Mouse (Mus musculus) CH12.LX (cell line): Measurements from ENCODE around the gene Cfap161.

ENCODE experiments used
- BHLHE40 ChIP-seq: IDR thresholded peaks from 2 replicates; pipeline ENCODE4 v1.6.1; 2011; ENCODE audit warnings: mild to moderate bottlenecking, low read depth, low read length, improper control_type of control experiment
- KAT2A ChIP-seq: IDR thresholded peaks from 2 replicates; pipeline ENCODE4 v1.6.1; 2012; ENCODE audit warnings: low read length, improper control_type of control experiment, inconsistent platforms; ENCODE audit not compliant: insufficient replicate concordance
- MEF2A ChIP-seq: IDR thresholded peaks from 2 replicates; pipeline ENCODE4 v1.6.1; 2014; ENCODE audit warnings: low read depth, mild to moderate bottlenecking, inconsistent platforms, low read length, improper control_type of control experiment, borderline replicate concordance
- NELFE ChIP-seq: IDR thresholded peaks from 2 replicates; pipeline ENCODE4 v1.6.1; 2011; ENCODE audit warnings: low read depth, low read length, improper control_type of control experiment
- POLR2A ChIP-seq: IDR thresholded peaks from 2 replicates; pipeline ENCODE4 v1.6.1; 2011; ENCODE audit warnings: low read depth, mild to moderate bottlenecking, improper control_type of control experiment, low read length
- SIN3A ChIP-seq: IDR thresholded peaks from 2 replicates; pipeline ENCODE4 v1.6.1; 2012; ENCODE audit warnings: low read length, improper control_type of control experiment, inconsistent platforms

- no peak for TF ChIP-seq NELFE
- no peak for TF ChIP-seq MEF2A
- TF ChIP-seq KAT2A = no peak
- no peak for TF ChIP-seq SIN3A
- TF ChIP-seq BHLHE40 = no peak
- no peak for TF ChIP-seq POLR2A
Observed at GRCm38 (mm10) chr7:83748405-83748804, 46.3 kb downstream of the Cfap161 start.
